Mouse (Mus musculus): ENCODE measurements around the gene Rab11fip4. TPM values are rescaled to one million over a fixed set of nuclear protein-coding genes. Genes with fewer than 3 reads are reported as not detected.

The Rab11fip4 gene
- polyA plus RNA-seq, 1 experiment: 4.7 TPM

DNA sequence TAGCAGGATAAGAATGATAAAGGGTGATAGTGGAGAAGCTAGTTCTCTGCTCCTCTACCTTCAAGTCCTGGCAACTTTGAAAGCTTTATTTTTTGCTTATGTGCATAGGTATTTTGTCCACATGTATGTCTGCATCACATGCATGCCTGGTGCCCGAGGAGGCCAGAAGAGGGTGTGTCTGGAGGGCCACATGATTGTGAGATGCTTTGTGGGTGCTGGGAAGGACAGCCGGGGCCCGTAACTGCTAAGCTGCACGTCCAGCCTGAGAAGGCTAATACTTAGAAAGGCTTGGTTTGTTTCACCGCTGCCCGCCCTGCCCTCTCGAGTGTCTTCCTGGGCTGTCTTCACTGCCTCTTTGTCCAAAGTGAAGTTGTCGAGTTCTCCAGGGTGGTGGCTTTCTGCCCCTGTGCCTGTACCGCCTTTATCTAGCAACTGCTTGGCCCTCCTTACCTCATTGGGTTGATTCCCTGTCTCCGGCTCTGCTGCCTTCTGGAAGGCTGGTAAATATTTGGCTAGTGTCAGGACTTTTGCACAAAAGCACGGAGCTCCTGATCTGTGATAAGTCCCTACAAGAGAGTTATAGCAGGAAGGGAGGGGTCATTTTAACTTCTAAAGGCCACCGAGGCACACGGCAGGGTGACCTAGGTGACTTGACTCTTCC is 123.2 kb downstream of the Rab11fip4 start:
- no peak overlapping the region for H3K27ac ChIP-seq (ENCODE audit: control insufficient read depth, insufficient read depth, low read depth, low read length, poor library complexity)
- WGBS: 77% methylated on average over 13 of the region's 13 CpGs
- H3K4me3 ChIP-seq (replicated peaks; ENCODE audit: control insufficient read depth, low read depth, low read length): no peak overlapping the region
- no peaks in the 10 kb centered on the region; the same call in 1 of the 2 replicates for H3K4me1 ChIP-seq (ENCODE audit: control insufficient read depth, insufficient read depth, low read length)
- TF ChIP-seq CTCF (IDR thresholded peaks at IDR 0.05; ENCODE audit: control insufficient read depth, insufficient read depth, low read length): no peak
- no peak for TF ChIP-seq POLR2A (IDR thresholded peaks at IDR 0.05; ENCODE audit: borderline replicate concordance, control insufficient read depth, low read depth, low read length)

DNA sequence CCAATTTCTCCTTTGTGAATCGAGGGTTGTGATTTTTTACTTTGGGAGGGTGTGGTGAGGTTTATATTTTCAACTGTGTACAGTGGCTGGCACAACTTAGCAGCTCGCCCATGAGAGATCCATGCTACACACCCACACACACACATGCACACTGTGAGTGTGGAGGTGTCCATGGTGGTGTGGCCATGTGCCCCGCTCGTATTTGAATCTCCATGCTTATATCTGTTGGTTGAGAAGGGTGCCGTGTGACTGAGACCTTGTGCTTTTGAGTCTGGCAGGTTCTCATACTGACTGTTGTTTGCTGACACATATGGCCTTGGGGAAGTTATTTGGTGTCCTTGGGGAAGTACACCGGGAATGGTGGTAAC is 123.7 kb downstream of the Rab11fip4 start:
- no peak overlapping the region for H3K27ac ChIP-seq (ENCODE audit: control insufficient read depth, insufficient read depth, low read depth, low read length, poor library complexity)
- H3K4me3 ChIP-seq (replicated peaks; ENCODE audit: control insufficient read depth, low read depth, low read length): no peak overlapping the region
- TF ChIP-seq POLR2A (IDR thresholded peaks at IDR 0.05; ENCODE audit: borderline replicate concordance, control insufficient read depth, low read depth, low read length): no peak
- no peak for TF ChIP-seq CTCF (IDR thresholded peaks at IDR 0.05; ENCODE audit: control insufficient read depth, insufficient read depth, low read length)
- 74% methylated on average over 6 of the region's 6 CpGs for WGBS
- no peaks in the 10 kb centered on the region; the same call in 1 of the 2 replicates for H3K4me1 ChIP-seq (ENCODE audit: control insufficient read depth, insufficient read depth, low read length)

DNA sequence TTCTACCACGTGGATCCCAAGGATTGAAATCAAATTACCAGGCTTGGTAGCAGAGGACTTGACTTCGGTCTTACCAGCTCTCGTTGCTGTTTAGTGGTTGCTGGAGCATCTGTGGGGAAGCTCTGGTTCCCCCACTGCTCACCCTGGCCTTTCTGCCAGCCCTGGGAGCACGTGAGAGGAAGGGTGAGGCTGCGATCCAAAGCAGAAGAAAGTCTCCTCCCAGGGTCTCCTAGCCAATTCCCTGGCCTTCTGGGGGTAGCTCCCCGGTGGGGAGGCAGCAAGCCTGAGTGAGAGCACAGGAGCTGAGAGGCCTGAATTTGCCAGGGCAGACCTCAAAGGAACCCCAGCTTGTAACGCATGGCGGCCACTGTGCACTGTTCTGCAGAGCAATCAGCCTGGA is 124.3 kb downstream of the Rab11fip4 start:
- whole genome bisulfite sequencing: 62% methylated on average over 8 of the region's 8 CpGs
- Histone ChIP-seq H3K27ac (ENCODE audit: control insufficient read depth, insufficient read depth, low read depth, low read length, poor library complexity) (no peak overlapping the region), H3K4me1 (ENCODE audit: control insufficient read depth, insufficient read depth, low read length) (no peaks in the 10 kb centered on the region; the same call in 1 of the 2 replicates), H3K4me3 (replicated peaks; ENCODE audit: control insufficient read depth, low read depth, low read length) (no peak overlapping the region)
- TF ChIP-seq CTCF (IDR thresholded peaks at IDR 0.05; ENCODE audit: control insufficient read depth, insufficient read depth, low read length) (no peak), POLR2A (IDR thresholded peaks at IDR 0.05; ENCODE audit: borderline replicate concordance, control insufficient read depth, low read depth, low read length) (no peak)

DNA sequence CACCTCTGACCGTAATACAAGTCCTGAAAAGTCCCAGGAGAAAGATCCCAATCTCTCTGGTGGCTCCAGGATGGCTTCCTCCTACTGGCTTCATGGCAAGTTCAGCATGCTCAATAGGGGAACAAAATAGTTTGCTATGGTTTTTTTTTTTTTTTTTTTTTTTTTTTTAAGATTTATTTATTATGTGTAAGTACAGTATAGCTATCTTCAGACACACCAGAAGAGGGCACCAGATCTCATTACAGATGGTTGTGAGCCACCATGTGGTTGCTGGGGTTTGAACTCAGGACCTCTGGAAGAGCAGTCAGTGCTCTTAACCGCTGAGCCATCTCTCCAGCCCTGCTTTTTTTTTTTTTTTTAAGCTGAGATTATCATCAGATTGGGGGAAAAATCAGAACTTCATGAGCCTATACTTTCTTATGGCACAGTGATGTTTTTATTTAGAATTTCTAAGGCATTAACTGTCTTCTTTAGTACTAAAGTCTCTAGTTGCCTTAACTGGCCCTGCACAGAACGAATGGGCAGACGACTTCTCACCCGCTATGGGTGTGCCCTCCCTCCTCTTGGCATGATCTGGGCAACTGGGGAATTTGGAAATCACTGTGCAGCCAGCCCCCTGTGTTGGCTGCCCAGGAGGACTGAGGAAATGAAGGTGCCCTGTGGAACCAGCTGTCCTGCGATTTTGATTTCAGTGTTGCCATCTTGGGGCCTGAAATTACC is 124.9 kb downstream of the Rab11fip4 start:
- WGBS: 64% methylated on average over 6 of the region's 6 CpGs
- H3K4me3 ChIP-seq (replicated peaks; ENCODE audit: control insufficient read depth, low read depth, low read length): no peak overlapping the region
- no peaks in the 10 kb centered on the region; the same call in 1 of the 2 replicates for H3K4me1 ChIP-seq (ENCODE audit: control insufficient read depth, insufficient read depth, low read length)
- TF ChIP-seq CTCF (IDR thresholded peaks at IDR 0.05; ENCODE audit: control insufficient read depth, insufficient read depth, low read length) (no peak), POLR2A (IDR thresholded peaks at IDR 0.05; ENCODE audit: borderline replicate concordance, control insufficient read depth, low read depth, low read length) (no peak)
- no peak overlapping the region for H3K27ac ChIP-seq (ENCODE audit: control insufficient read depth, insufficient read depth, low read depth, low read length, poor library complexity)

DNA sequence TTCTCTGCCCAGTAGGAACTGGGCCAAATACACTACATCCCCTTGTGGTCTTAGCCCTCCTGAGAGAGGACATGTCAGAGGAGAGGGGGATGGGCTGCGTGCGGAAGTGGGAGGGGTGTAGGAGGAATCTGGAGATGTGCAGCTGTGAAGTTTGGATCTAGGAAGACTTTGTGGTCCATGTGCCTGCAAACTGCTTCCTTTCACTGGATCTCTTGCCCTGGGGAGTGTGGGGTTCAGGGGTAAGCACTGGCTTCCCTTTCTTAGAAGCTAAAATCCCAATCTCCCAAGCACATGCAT is 125.4 kb downstream of the Rab11fip4 start:
- no peak for TF ChIP-seq POLR2A (IDR thresholded peaks at IDR 0.05; ENCODE audit: borderline replicate concordance, control insufficient read depth, low read depth, low read length)
- no peak for TF ChIP-seq CTCF (IDR thresholded peaks at IDR 0.05; ENCODE audit: control insufficient read depth, insufficient read depth, low read length)
- 37% methylated on average over 2 of the region's 2 CpGs for WGBS
- no peak overlapping the region for H3K4me3 ChIP-seq (replicated peaks; ENCODE audit: control insufficient read depth, low read depth, low read length)
- H3K27ac ChIP-seq (ENCODE audit: control insufficient read depth, insufficient read depth, low read depth, low read length, poor library complexity): no peak overlapping the region
- H3K4me1 ChIP-seq (ENCODE audit: control insufficient read depth, insufficient read depth, low read length): no peaks in the 10 kb centered on the region; the same call in 1 of the 2 replicates

DNA sequence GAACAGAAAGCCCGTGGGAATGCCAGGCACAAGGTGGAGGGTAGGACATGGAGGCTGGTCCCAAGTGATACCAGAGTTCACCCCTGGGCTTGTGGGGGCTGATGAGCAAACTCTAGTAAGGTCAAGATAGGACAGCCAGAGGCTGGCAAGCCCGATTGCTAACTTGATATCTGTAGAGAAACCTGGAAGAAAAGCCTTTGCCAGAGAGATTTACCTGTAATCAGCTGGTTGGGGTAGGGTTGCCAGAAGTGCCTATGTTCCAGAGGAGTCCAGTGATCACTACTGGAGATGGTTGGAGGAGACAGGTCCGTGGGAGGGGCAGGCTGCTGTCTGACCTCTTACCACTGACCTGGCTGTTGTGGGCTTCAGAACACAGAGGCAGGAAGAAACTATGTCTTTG is 126.3 kb downstream of the Rab11fip4 start:
- Histone ChIP-seq H3K4me3 (replicated peaks; ENCODE audit: control insufficient read depth, low read depth, low read length) (no peak overlapping the region), H3K4me1 (ENCODE audit: control insufficient read depth, insufficient read depth, low read length) (peaks cover 2% of the 10 kb centered on the region; the same call in 1 of the 2 replicates), H3K27ac (ENCODE audit: control insufficient read depth, insufficient read depth, low read depth, low read length, poor library complexity) (no peak overlapping the region)
- WGBS: 79% methylated on average over 3 of the region's 3 CpGs
- TF ChIP-seq CTCF (IDR thresholded peaks at IDR 0.05; ENCODE audit: control insufficient read depth, insufficient read depth, low read length): no peak
- TF ChIP-seq POLR2A (IDR thresholded peaks at IDR 0.05; ENCODE audit: borderline replicate concordance, control insufficient read depth, low read depth, low read length): no peak

DNA sequence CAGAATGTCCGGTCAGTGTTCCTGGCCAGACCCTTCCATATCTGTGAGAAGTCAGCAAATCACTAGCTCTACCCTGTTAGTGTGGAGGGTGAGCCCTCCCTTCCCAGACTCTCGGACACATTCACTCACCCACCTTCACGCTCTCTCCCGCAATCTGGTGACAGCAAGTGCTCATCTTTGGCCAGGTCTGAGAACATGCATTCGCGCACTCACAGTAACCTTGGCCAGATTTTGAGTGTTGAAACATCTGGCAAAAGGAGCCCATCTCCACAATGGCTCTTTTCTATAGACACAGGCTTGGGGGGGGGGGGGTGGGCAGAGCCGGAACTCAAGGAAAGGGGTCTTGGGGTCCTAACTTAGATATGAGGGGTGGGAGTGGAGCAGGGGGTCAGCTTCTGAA is 126.8 kb downstream of the Rab11fip4 start:
- TF ChIP-seq CTCF (IDR thresholded peaks at IDR 0.05; ENCODE audit: control insufficient read depth, insufficient read depth, low read length) (no peak), POLR2A (IDR thresholded peaks at IDR 0.05; ENCODE audit: borderline replicate concordance, control insufficient read depth, low read depth, low read length) (no peak)
- H3K4me1 ChIP-seq (ENCODE audit: control insufficient read depth, insufficient read depth, low read length): peaks cover 2% of the 10 kb centered on the region; the same call in 1 of the 2 replicates
- 90% methylated on average over 7 of the region's 7 CpGs for WGBS
- H3K27ac ChIP-seq (ENCODE audit: control insufficient read depth, insufficient read depth, low read depth, low read length, poor library complexity): no peak overlapping the region
- H3K4me3 ChIP-seq (replicated peaks; ENCODE audit: control insufficient read depth, low read depth, low read length): no peak overlapping the region

DNA sequence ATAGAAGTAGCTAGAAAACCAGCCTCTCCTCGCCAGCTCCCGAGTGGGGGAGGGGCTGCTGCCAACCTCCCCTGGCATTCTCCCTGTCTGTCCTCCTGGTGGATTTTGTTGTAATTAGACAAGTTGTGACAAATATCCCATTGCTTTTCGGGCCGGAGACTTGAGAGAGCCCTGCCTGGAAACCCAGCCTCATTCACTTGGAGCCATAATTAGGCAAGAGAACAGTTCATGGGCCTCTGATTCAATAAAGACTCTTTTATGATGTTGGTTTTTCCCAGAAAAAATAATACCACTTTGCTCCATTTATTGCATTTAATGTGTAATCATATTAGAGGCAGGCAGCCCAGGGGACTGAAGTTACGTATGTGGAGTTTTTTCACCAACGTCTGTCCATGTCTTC is 127.2 kb downstream of the Rab11fip4 start:
- WGBS: 71% methylated on average over 6 of the region's 6 CpGs
- TF ChIP-seq POLR2A (IDR thresholded peaks at IDR 0.05; ENCODE audit: borderline replicate concordance, control insufficient read depth, low read depth, low read length) (no peak), CTCF (IDR thresholded peaks at IDR 0.05; ENCODE audit: control insufficient read depth, insufficient read depth, low read length) (no peak)
- Histone ChIP-seq H3K27ac (ENCODE audit: control insufficient read depth, insufficient read depth, low read depth, low read length, poor library complexity) (no peak overlapping the region), H3K4me3 (replicated peaks; ENCODE audit: control insufficient read depth, low read depth, low read length) (no peak overlapping the region), H3K4me1 (ENCODE audit: control insufficient read depth, insufficient read depth, low read length) (peaks cover 2% of the 10 kb centered on the region; the same call in 1 of the 2 replicates)
